Mouse (Mus musculus) embryonic facial prominence, embryonic 11.5 days (tissue): ENCODE measurements around the gene Dntt. TPM values are rescaled to one million over a fixed set of nuclear protein-coding genes. Genes with fewer than 3 reads are reported as not detected.

Source experiments
- ATAC-seq: fragments of 200-750 bp; cut with Nextera tagmentation; replicated peaks from 2 replicates; pipeline ENCODE4 v1.8.0; 2017; ENCODE audit warnings: low read depth; ENCODE audit not compliant: insufficient number of reproducible peaks, low FRiP score, low TSS enrichment
- DNase-seq: peaks from one replicate; pipeline ENCODE4 v3.0.0-alpha.2; 2015; ENCODE audit warnings: low spot score
- H3K27ac ChIP-seq: fragments of 300-500 bp; sonication (generic); replicated peaks from 2 replicates; pipeline ENCODE4 v1.5.1; 2014; ENCODE audit warnings: mild to moderate bottlenecking, low read depth, low read length, control low read depth
- H3K27me3 ChIP-seq: fragments of 300-500 bp; sonication (generic); 2 replicates; pipeline ENCODE4 v1.6.1; 2014; ENCODE audit warnings: mild to moderate bottlenecking, low read length, moderate library complexity, mixed read lengths; ENCODE audit not compliant: control insufficient read depth, insufficient read depth
- H3K36me3 ChIP-seq: fragments of 300-500 bp; sonication (generic); replicated peaks from 2 replicates; pipeline ENCODE4 v1.6.1; 2014; ENCODE audit warnings: low read depth, mild to moderate bottlenecking, low read length, moderate library complexity, mixed read lengths; ENCODE audit not compliant: control insufficient read depth, insufficient read depth
- H3K4me1 ChIP-seq: fragments of 300-500 bp; sonication (generic); 2 replicates; pipeline ENCODE4 v1.6.1; 2014; ENCODE audit warnings: low read length, mixed read lengths; ENCODE audit not compliant: control insufficient read depth, insufficient read depth
- H3K4me2 ChIP-seq: fragments of 300-500 bp; sonication (generic); 2 replicates; pipeline ENCODE4 v1.6.1; 2014; ENCODE audit warnings: low read depth, mild to moderate bottlenecking, control low read depth, low read length, moderate library complexity
- H3K4me3 ChIP-seq: fragments of 300-500 bp; sonication (generic); 2 replicates; pipeline ENCODE4 v1.5.1; 2014; ENCODE audit warnings: low read depth, low read length, control low read depth
- H3K9ac ChIP-seq: fragments of 300-500 bp; sonication (generic); replicated peaks from 2 replicates; pipeline ENCODE4 v1.6.1; 2014; ENCODE audit warnings: mild to moderate bottlenecking, control low read depth, low read length
- H3K9me3 ChIP-seq: fragments of 300-500 bp; sonication (generic); replicated peaks from 2 replicates; pipeline ENCODE4 v1.6.1; 2016; ENCODE audit warnings: mild to moderate bottlenecking, low read length, inconsistent platforms, mixed read lengths; ENCODE audit not compliant: control insufficient read depth
- WGBS: fragments of 180-500 bp; shearing (Covaris S2); extraction: QIAGEN DNeasy Blood & Tissue Kit; methylation state at CpG from one replicate; pipeline ENCODE4 v1.1.7; 2014; 5-methylcytosine and 5-hydroxymethylcytosine counted together
- polyA plus RNA-seq: library from polyadenylated mRNA; unstranded; fragments of >200 nt; fragmentation: Nextera tagmentation; extraction: Ambion mirVana; gene quantifications from 2 replicates; pipeline ENCODE4 v1.2.1, GENCODE M21; 2014

Gene Dntt
- polyA plus RNA-seq, 1 experiment from 2014 or later, result not detected

GRCm38 (mm10) chr19:41014003-41014402 lies 15.1 kb upstream of the Dntt start:
- Histone ChIP-seq H3K9me3 (no peaks in the 10 kb centered on the region), H3K4me2 (no peak overlapping the region), H3K9ac (no peak overlapping the region), H3K27ac (no peak overlapping the region), H3K36me3 (no peaks in the 10 kb centered on the region), H3K4me3 (no peak overlapping the region), H3K4me1 (no peaks in the 10 kb centered on the region), H3K27me3 (no peaks in the 10 kb centered on the region)
- WGBS, result 31% methylated on average over 9 of the region's 9 CpGs
- ATAC-seq (no peak), DNase-seq (no peak)

GRCm38 (mm10) chr19:41015951-41016716 lies 12.9 kb upstream of the Dntt start:
- no peak overlapping the region for H3K9ac ChIP-seq
- H3K36me3 ChIP-seq, result no peaks in the 10 kb centered on the region
- H3K27ac ChIP-seq, result no peak overlapping the region
- ATAC-seq, result peak; percentile 31; the same call in 1 of the 2 replicates
- WGBS, result 17% methylated on average over 14 of the region's 14 CpGs
- H3K4me2 ChIP-seq, result no peak overlapping the region
- H3K9me3 ChIP-seq, result no peaks in the 10 kb centered on the region
- no peaks in the 10 kb centered on the region for H3K4me1 ChIP-seq
- H3K4me3 ChIP-seq, result no peak overlapping the region
- no peaks in the 10 kb centered on the region for H3K27me3 ChIP-seq
- DNase-seq, result peak; percentile 81

- ATAC-seq (no peak), DNase-seq (no peak)
- no peak overlapping the region for H3K4me3 ChIP-seq
- H3K9ac ChIP-seq, result no peak overlapping the region
- H3K27me3 ChIP-seq, result no peaks in the 10 kb centered on the region
- WGBS, result 88% methylated on average over 5 of the region's 5 CpGs
- H3K4me1 ChIP-seq, result no peaks in the 10 kb centered on the region
- H3K4me2 ChIP-seq, result no peak overlapping the region
- no peak overlapping the region for H3K27ac ChIP-seq
- H3K36me3 ChIP-seq, result no peaks in the 10 kb centered on the region
- no peaks in the 10 kb centered on the region for H3K9me3 ChIP-seq
Measured at GRCm38 (mm10) chr19:41019164-41019675, 9.9 kb upstream of the Dntt start.

DNA sequence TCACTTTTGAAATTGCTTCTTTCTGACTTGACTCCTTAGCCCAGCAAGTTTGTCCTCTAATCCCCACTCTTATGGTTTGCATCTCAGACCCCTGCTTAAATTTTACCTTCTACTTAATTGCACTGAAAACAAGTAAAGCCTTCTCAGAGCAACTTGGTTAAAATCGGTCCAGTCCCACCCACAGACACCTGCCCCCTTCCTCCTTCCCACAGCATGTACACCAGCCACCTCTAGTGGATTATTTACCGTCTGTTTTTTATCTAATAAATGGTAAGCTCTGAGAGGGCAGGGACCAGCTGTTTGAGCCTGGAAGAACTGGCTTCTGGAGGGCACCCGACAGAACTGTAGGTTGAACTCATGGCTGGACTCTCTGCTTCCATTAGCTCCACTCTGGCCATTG lies 8.5 kb upstream of the Dntt start:
- no peak overlapping the region for H3K27ac ChIP-seq
- H3K9me3 ChIP-seq, result no peaks in the 10 kb centered on the region
- H3K9ac ChIP-seq, result no peak overlapping the region
- H3K4me3 ChIP-seq, result no peak overlapping the region
- no peak for DNase-seq
- no peak for ATAC-seq
- no peaks in the 10 kb centered on the region for H3K36me3 ChIP-seq
- no peaks in the 10 kb centered on the region for H3K27me3 ChIP-seq
- H3K4me2 ChIP-seq, result no peak overlapping the region
- 70% methylated on average over 3 of the region's 3 CpGs for WGBS
- H3K4me1 ChIP-seq, result no peaks in the 10 kb centered on the region

DNA sequence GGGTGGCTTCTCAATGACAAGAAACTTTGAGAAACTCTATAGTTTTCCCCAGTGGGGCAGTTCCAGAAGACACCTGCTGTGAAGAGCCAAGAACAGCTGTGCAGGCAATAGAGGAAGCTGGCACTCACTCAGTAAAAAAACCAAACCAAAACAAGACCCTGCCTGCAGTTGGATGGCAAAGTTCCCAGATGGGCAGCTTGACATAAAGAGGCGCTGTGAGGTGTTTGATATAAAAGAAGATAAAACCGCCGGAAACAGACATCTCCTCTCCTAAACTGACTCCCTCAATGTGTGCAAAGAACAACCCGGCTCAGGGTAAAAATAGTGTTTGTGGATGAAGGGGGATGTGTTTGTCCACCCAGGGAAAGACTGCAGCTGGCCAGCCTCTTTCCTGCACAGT lies 6.8 kb upstream of the Dntt start:
- no peak for ATAC-seq
- H3K27me3 ChIP-seq, result no peaks in the 10 kb centered on the region
- H3K4me2 ChIP-seq, result no peak overlapping the region
- no peak overlapping the region for H3K27ac ChIP-seq
- no peaks in the 10 kb centered on the region for H3K36me3 ChIP-seq
- no peak overlapping the region for H3K4me3 ChIP-seq
- H3K9ac ChIP-seq, result no peak overlapping the region
- 90% methylated on average over 4 of the region's 4 CpGs for WGBS
- no peaks in the 10 kb centered on the region for H3K4me1 ChIP-seq
- H3K9me3 ChIP-seq, result no peaks in the 10 kb centered on the region
- DNase-seq, result no peak

GRCm38 (mm10) chr19:41026551-41026950 lies 2.5 kb upstream of the Dntt start:
- no peaks in the 10 kb centered on the region for H3K9me3 ChIP-seq
- H3K36me3 ChIP-seq, result no peaks in the 10 kb centered on the region

DNA sequence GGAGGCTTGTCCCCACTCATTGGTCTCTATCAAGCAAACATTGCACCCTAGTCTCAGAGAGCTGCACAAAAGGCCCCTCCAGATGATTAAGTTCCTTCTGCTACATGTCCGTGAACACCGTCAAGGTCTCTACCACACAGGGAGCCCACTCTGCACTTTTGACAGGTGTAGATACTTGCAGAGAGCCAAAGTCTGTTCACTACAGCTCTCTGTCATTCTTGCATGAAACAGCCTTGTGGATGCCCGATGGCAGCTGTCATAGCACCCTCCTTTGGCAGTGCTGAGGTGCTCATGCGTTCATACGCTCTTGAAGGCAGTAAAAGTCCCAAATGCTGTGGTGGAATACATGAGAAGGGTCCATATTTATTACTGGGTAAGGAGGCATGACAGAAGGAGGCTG lies 2.1 kb upstream of the Dntt start:
- H3K36me3 ChIP-seq, result no peaks in the 10 kb centered on the region
- no peaks in the 10 kb centered on the region for H3K9me3 ChIP-seq
- no peak overlapping the region for H3K9ac ChIP-seq
- H3K4me1 ChIP-seq, result no peaks in the 10 kb centered on the region
- no peak for ATAC-seq
- 87% methylated on average over 5 of the region's 5 CpGs for WGBS
- DNase-seq, result no peak
- H3K4me2 ChIP-seq, result no peak overlapping the region
- H3K27me3 ChIP-seq, result no peaks in the 10 kb centered on the region
- no peak overlapping the region for H3K27ac ChIP-seq
- H3K4me3 ChIP-seq, result no peak overlapping the region

More at GRCm38 (mm10) chr19:41026551-41026950, 2.5 kb upstream of the Dntt start:
- ATAC-seq (no peak), DNase-seq (no peak)
- Histone ChIP-seq H3K4me3 (no peak overlapping the region), H3K4me2 (no peak overlapping the region), H3K27ac (no peak overlapping the region), H3K27me3 (no peaks in the 10 kb centered on the region), H3K9ac (no peak overlapping the region), H3K4me1 (no peaks in the 10 kb centered on the region)
- WGBS, result 88% methylated on average over 8 of the region's 8 CpGs

- Histone ChIP-seq H3K4me2 (no peak overlapping the region), H3K27ac (no peak overlapping the region), H3K4me3 (no peak overlapping the region), H3K9me3 (no peaks in the 10 kb centered on the region), H3K4me1 (no peaks in the 10 kb centered on the region), H3K36me3 (no peaks in the 10 kb centered on the region), H3K27me3 (no peaks in the 10 kb centered on the region), H3K9ac (no peak overlapping the region)
- WGBS, result 92% methylated on average over 9 of the region's 9 CpGs
- DNase-seq (no peak), ATAC-seq (no peak)
Measured at GRCm38 (mm10) chr19:41027601-41028000, 1.5 kb upstream of the Dntt start.
